Mouse (Mus musculus) lung, adult 2 months (tissue): ENCODE data around the gene Morf4l1.

ENCODE experiments used
- CTCF ChIP-seq: fragments of 200-500 bp; IDR thresholded peaks from 2 replicates; pipeline ENCODE4 v1.5.1; 2011; ENCODE audit warnings: mild to moderate bottlenecking, low read length, control low read depth; ENCODE audit not compliant: insufficient read depth
- POLR2A ChIP-seq: fragments of 200-500 bp; IDR thresholded peaks from 2 replicates; pipeline ENCODE4 v1.6.1; 2011; ENCODE audit warnings: low read depth, mild to moderate bottlenecking, control low read depth, low read length, borderline replicate concordance; ENCODE audit errors: extremely low read depth

GRCm38 (mm10) chr9:90076131-90076530, 38.4 kb downstream of the Morf4l1 start:
- TF ChIP-seq CTCF (no peak), POLR2A (no peak)
